Mouse (Mus musculus): ENCODE data around the gene Ppp1r7.

GRCm38 (mm10) chr1:93365641-93366040 is 23.0 kb downstream of the Ppp1r7 start:
- TF ChIP-seq CTCF (IDR thresholded peaks at IDR 0.05; ENCODE audit: borderline replicate concordance, insufficient read depth, low read depth, low read length): no peak
- no peak for TF ChIP-seq POLR2A (IDR thresholded peaks at IDR 0.05; ENCODE audit: borderline replicate concordance, insufficient read depth, low read length)

Measured in cerebellum, adult 2 months (tissue).